Mouse (Mus musculus) T-cell, adult 2 months (primary cell): ENCODE results near the gene Hps5.

Experiments
- DNase-seq: peaks from one replicate; pipeline ENCODE4 v3.0.0; 2022; ENCODE audit warnings: low spot score

Gene Hps5

GRCm38 (mm10) chr7:46738561-46739460, 57.1 kb downstream of the Hps5 start:
- DNase-seq: no peak

DNA sequence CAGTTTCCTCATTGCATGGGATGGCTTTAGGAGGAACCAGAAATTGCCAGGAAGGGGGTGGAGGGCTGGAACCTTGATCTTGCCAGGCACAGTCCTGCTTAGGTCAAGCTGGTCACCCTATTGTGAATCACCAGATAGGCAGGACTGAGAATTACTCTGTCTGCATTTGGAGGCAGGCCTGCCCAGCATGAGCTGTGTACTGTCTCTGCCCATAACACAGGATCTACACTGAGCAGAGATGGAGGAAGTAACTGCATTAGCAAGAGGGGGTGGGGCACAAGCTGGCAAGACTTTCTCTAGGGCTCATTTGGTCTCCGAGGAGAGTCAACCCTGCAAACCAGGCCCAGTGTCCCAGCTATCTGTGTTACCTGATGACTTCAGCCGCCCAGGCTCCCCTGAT, 60.9 kb downstream of the Hps5 start:
- no peak for DNase-seq

- no peak for DNase-seq
Observed at GRCm38 (mm10) chr7:46732458-46732857, 63.4 kb downstream of the Hps5 start, which contains the start of gene Saa4. Saa4 (minus strand) TSS chr7:46732603.

DNA sequence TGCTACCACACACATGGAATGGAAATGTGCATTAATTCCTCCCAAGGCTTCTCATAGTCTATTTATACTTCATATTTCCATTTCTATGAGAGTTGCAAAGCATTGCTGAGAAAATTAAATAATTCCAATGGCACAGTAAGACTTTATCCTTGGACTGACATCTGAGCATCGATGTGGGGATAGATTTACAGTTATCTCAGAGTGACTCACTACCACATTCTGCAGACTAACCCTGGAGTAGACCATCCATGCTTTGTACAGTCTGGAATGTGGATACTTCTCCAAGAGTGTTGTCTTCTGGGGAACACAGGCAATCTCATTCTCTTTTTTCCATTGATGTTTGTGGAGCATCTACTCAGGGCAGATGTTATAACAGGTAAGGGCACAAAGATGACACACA, 68.3 kb downstream of the Hps5 start:
- DNase-seq: no peak

DNA sequence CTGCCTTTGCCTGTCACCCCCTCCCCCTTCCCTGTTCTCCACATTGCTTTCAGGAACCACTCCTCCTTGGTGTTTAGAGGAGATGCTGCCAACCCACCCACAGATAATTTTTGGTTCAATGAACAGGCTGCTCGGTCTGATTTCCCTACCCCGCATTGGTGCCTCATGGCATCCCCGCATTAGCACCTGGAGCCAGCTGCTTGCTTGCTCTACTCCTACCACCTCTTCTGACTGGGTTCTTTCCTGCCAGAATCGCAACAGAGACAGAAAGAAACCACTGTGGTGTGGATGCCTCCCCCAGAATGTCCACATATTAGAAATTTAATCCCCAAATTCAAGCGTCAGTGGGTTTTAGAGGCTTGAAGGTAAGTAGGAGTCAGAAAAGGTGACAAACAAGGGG, 71.5 kb downstream of the Hps5 start:
- DNase-seq: no peak

- no peak for DNase-seq
Observed at GRCm38 (mm10) chr7:46723849-46724248, 72.0 kb downstream of the Hps5 start.

- no peak for DNase-seq
Observed at GRCm38 (mm10) chr7:46723354-46723753, 72.5 kb downstream of the Hps5 start.

DNA sequence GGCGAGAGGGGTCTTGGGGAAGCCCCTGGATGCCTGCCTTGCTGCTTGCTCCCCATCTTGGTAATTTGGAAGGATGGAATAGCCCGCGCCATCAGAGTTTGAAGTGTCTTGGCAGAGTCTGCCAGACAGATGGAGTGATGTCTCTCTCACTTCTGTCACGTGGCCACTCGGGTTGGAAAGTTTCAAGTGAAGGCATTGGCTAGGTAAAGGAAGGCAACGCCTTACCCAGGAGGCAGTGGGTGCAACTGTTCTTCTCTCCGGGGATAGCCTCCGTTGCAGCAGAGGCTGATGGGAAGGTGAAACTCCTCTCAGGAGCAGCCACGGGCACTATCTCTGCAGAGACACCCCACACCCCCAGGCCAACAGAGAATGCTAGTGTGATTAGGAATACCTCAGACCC, 75.4 kb downstream of the Hps5 start:
- DNase-seq: no peak

DNA sequence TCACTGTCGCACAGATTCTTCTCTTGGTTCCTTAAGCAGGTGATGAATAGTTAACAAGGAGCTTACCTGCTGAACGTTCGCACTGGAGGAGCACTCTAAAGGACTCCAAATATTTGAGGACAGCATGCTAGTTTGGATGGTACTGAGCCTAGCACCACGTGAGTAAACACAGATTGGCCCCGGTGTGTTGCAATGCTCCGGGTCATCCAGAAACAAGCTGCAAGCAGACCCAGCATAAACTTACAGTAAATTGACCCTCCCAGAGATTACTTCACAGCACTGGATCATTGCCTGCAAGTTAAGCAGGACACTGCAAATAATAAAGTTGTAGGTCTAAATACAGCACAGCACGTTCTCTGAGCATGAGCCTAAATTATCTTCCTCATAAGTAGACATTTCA, 76.3 kb downstream of the Hps5 start:
- no peak for DNase-seq

GRCm38 (mm10) chr7:46718591-46719270, 77.1 kb downstream of the Hps5 start:
- no peak for DNase-seq

GRCm38 (mm10) chr7:46716897-46717296, 79.0 kb downstream of the Hps5 start:
- DNase-seq: no peak

DNA sequence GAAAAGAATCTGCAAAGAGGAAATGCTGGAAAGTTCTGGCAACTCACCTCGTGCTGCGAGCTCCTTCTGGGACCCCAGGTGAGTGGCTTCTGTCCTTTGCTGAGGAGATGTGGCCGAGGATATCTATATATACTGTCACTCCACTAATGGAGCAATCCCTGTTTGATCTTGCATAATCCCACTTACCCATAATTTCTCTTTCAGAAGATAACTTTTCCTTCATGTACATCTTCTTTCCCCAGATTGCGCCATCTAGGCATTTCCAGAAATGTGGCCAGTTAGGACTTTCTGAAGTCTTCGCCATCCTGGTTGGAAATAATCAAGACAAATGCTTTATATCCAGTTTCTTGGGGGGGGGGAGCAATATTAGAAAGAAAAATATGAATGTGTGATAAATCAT, 80.3 kb downstream of the Hps5 start, which contains the start of gene Saa3:
TSS of gene Saa3 (minus strand) at position 101 of the 400 bp plus-strand sequence.
- DNase-seq: no peak

DNA sequence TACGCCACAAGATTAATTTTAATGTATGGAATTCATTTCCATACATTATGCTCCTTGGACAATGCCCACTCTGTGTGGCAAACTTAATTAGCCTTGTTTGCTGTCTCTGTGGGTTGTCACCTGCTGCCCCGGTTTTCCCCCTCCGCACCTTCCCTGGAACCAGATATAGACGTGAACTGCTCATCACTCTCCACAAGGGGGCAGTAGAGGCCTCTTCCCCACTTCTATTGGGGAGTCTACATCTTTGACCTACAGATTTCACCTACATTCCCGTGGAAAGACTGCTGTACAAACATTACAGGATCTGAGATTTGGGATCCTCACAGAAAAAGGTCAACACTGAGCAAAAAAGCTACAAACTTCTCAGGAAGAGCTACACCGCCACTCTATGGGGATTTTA, 81.3 kb downstream of the Hps5 start:
- DNase-seq: peak; percentile 62

- no peak for DNase-seq
Observed at GRCm38 (mm10) chr7:46712250-46712649, 83.6 kb downstream of the Hps5 start.
